Mouse (Mus musculus) kidney, postnatal 0 days (tissue): ENCODE measurements around the gene Lrrc71. TPM values are rescaled to one million over a fixed set of nuclear protein-coding genes. Genes with fewer than 3 reads are reported as not detected.

Experiments
- ATAC-seq: fragments of 200-750 bp; cut with Nextera tagmentation; replicated peaks from 2 replicates; pipeline ENCODE4 v1.8.0; 2017; ENCODE audit warnings: low read depth, moderate number of reproducible peaks, moderate TSS enrichment, moderate library complexity; ENCODE audit not compliant: low FRiP score
- DNase-seq: peaks from one replicate; pipeline ENCODE4 v3.0.0-alpha.2; 2016; ENCODE audit warnings: low spot score
- H3K27ac ChIP-seq: fragments of 300-500 bp; sonication (generic); 2 replicates; pipeline ENCODE4 v1.5.1; 2014; ENCODE audit warnings: mild to moderate bottlenecking
- H3K27me3 ChIP-seq: fragments of 300-500 bp; sonication (generic); 2 replicates; pipeline ENCODE4 v1.6.1; 2014; ENCODE audit warnings: low read length, mixed read lengths; ENCODE audit not compliant: insufficient read depth
- H3K36me3 ChIP-seq: fragments of 300-500 bp; sonication (generic); 2 replicates; pipeline ENCODE4 v1.6.1; 2014; ENCODE audit warnings: low read length, mixed read lengths; ENCODE audit not compliant: insufficient read depth
- H3K4me1 ChIP-seq: fragments of 300-500 bp; sonication (generic); replicated peaks from 2 replicates; pipeline ENCODE4 v1.6.1; 2014; ENCODE audit warnings: antibody characterized with exemption, low read length, mixed read lengths; ENCODE audit not compliant: insufficient read depth
- H3K4me2 ChIP-seq: fragments of 300-500 bp; sonication (generic); 2 replicates; pipeline ENCODE4 v1.6.1; 2014; ENCODE audit warnings: mild to moderate bottlenecking, low read length, moderate library complexity, mixed read lengths
- H3K4me3 ChIP-seq: fragments of 300-500 bp; sonication (generic); replicated peaks from 2 replicates; pipeline ENCODE4 v1.5.1; 2014; ENCODE audit warnings: low read depth, low read length
- H3K9ac ChIP-seq: fragments of 300-500 bp; sonication (generic); 2 replicates; pipeline ENCODE4 v1.6.1; 2014; ENCODE audit warnings: low read depth, low read length
- H3K9me3 ChIP-seq: fragments of 300-500 bp; sonication (generic); replicated peaks from 2 replicates; pipeline ENCODE4 v1.6.1; 2016; ENCODE audit warnings: low read length, inconsistent platforms, mixed read lengths
- CTCF ChIP-seq: IDR thresholded peaks from 2 replicates; pipeline ENCODE4 v1.5.1; 2016; ENCODE audit warnings: antibody characterized with exemption, low read depth, mild to moderate bottlenecking, moderate library complexity
- WGBS: fragments of 180-500 bp; shearing (Covaris S2); extraction: QIAGEN DNeasy Blood & Tissue Kit; methylation state at CpG from one replicate; pipeline ENCODE4 v1.1.7; 2014; 5-methylcytosine and 5-hydroxymethylcytosine counted together
- polyA plus RNA-seq: library from polyadenylated mRNA; unstranded; fragments of >200 nt; fragmentation: Nextera tagmentation; extraction: Ambion mirVana; gene quantifications from 2 replicates; pipeline ENCODE4 v1.2.1, GENCODE M21; 2015

The Lrrc71 gene
- polyA plus RNA-seq, 1 experiment from 2014 or later: 0.37 TPM

DNA sequence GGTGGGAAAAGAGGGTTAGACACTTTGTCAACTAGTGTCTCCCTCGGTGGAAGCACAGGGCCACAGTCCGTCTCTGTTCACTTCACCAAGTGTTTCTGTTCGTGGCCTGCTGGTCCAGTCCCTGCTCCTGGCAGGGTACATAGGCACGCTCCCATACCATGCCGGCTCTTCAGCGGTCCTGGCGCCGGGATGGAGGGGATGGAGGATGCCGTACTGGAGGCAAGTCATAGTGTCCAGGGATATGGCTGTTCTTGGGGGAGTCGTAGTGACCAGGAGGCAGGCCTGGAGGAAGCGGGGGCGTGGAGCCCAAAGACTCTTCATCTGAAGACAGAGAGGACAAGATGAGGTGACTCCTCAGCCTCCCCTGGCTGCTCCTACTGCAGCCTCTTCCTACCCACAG, 1.6 kb upstream of the Lrrc71 start:
- ATAC-seq (no peak), DNase-seq (no peak)
- WGBS: 93% methylated on average over 12 of the region's 12 CpGs
- Histone ChIP-seq H3K27me3 (no peaks in the 10 kb centered on the region), H3K27ac (no peak overlapping the region), H3K36me3 (peaks cover 38% of the 10 kb centered on the region), H3K4me2 (no peak overlapping the region), H3K9ac (no peak overlapping the region), H3K9me3 (no peaks in the 10 kb centered on the region), H3K4me1 (peaks cover 7% of the 10 kb centered on the region; the same call in 1 of the 2 replicates), H3K4me3 (no peak overlapping the region)
- TF ChIP-seq CTCF: no peak

DNA sequence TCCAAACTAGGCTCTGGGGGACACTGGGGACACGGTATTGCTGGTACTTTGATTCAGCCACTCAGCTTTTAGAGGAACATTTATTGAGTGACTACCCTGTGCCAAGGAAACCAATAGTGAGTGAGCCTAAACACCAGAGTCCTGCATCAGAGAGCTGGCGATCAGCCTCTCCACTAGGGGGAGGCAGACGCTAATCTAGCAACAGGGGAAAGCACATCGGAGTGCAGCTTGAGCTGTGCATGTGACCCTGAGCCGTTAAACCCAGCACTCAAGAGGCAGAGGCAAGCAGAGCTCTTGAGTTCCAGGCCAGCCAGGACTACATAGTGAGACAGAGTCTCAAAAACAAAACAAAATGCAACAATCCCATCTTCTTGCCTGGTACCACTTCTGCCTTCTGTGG, 611 bp upstream of the Lrrc71 start:
- 16% methylated on average over 5 of the region's 5 CpGs for WGBS
- no peaks in the 10 kb centered on the region for H3K9me3 ChIP-seq
- H3K4me1 ChIP-seq: peaks cover 8% of the 10 kb centered on the region; the same call in 1 of the 2 replicates
- H3K27me3 ChIP-seq: no peaks in the 10 kb centered on the region
- ATAC-seq (no peak), DNase-seq (peak; percentile 57)
- peak; percentile 79 for TF ChIP-seq CTCF
- H3K27ac ChIP-seq: no peak overlapping the region
- peaks cover 32% of the 10 kb centered on the region for H3K36me3 ChIP-seq
- no peak overlapping the region for H3K9ac ChIP-seq
- H3K4me2 ChIP-seq: no peak overlapping the region
- H3K4me3 ChIP-seq: no peak overlapping the region

DNA sequence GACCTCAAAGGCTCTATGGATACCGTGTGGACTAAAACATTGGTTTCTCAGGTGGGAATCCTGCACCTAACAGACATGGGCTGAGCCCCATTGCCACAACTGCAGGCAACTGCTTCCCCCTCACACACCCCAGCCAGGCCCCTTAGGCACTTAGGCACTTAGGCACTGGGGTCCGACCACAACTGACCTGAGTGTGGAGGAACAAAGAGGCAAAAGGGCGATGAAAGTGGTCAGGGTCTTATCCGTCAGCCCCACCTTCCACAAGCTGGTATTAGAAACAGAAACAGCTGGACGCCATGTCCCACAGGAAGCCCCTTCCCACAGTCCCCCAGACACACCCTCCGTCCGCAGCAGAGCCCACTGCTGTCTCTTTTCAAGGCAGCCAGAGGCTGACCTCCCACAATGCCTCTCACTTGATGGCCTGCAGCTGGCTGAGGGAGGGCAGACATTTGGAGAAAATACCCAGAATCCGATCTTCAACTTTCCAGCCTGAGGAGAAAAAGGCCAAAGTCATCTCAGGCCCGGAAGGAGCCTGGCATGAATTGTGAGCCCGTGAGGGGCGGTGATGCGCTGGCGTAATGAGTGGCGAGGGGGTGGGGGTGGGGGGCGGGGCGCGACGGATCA, 3.3 kb downstream of the Lrrc71 start:
- peak overlapping the region; percentile 77 for H3K27ac ChIP-seq
- peaks cover 8% of the 10 kb centered on the region; the same call in 1 of the 2 replicates for H3K36me3 ChIP-seq
- peak; percentile 87 for DNase-seq
- TF ChIP-seq CTCF: no peak
- 19% methylated on average over 18 of the region's 18 CpGs for WGBS
- H3K4me2 ChIP-seq: peak overlapping the region; percentile 41
- H3K9me3 ChIP-seq: no peaks in the 10 kb centered on the region
- H3K4me3 ChIP-seq: no peak overlapping the region
- peak; percentile 42 for ATAC-seq
- H3K27me3 ChIP-seq: no peaks in the 10 kb centered on the region
- peaks cover 8% of the 10 kb centered on the region; the same call in 1 of the 2 replicates for H3K4me1 ChIP-seq
- H3K9ac ChIP-seq: peak overlapping the region; percentile 35; the same call in 1 of the 2 replicates

DNA sequence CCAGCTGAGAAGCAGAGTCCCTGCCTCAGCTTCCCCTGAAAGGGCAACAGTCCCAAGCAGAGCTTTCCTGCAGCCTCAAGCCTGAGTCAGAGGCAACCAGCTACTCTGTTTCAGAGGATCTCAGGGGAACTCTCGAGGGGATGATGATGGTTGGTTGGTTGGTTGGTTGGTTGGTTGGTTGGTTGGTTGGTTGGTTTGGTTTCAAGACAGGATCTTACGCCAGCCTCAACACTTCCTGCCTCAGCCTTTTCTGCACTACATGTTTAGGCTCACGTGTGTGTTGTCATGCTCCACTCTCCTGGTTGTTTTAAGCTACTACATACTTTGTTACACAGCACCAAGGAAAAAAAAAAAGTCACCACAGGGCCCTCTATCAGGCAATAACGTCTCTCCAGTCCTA, 4.5 kb downstream of the Lrrc71 start:
- no peaks in the 10 kb centered on the region for H3K9me3 ChIP-seq
- WGBS: 82% methylated on average over 4 of the region's 4 CpGs
- no peak overlapping the region for H3K4me2 ChIP-seq
- no peak overlapping the region for H3K9ac ChIP-seq
- no peak overlapping the region for H3K27ac ChIP-seq
- DNase-seq (no peak), ATAC-seq (no peak)
- no peak for TF ChIP-seq CTCF
- no peak overlapping the region for H3K4me3 ChIP-seq
- H3K27me3 ChIP-seq: no peaks in the 10 kb centered on the region
- peaks cover under 1% of the 10 kb centered on the region for H3K36me3 ChIP-seq
- peaks cover 8% of the 10 kb centered on the region; the same call in 1 of the 2 replicates for H3K4me1 ChIP-seq

GRCm38 (mm10) chr3:87742735-87743134, 5.7 kb downstream of the Lrrc71 start:
- no peak for ATAC-seq
- no peak for TF ChIP-seq CTCF
- peaks cover 8% of the 10 kb centered on the region; the same call in 1 of the 2 replicates for H3K4me1 ChIP-seq
- H3K36me3 ChIP-seq: peaks cover 11% of the 10 kb centered on the region
- H3K27ac ChIP-seq: no peak overlapping the region
- no peak overlapping the region for H3K9ac ChIP-seq
- no peak overlapping the region for H3K4me3 ChIP-seq
- H3K4me2 ChIP-seq: no peak overlapping the region
- WGBS: 76% methylated on average over 16 of the region's 16 CpGs
- H3K9me3 ChIP-seq: no peaks in the 10 kb centered on the region
- no peak for DNase-seq
- H3K27me3 ChIP-seq: no peaks in the 10 kb centered on the region

- peaks cover 8% of the 10 kb centered on the region; the same call in 1 of the 2 replicates for H3K4me1 ChIP-seq
- no peak overlapping the region for H3K9ac ChIP-seq
- no peaks in the 10 kb centered on the region for H3K9me3 ChIP-seq
- peaks cover 18% of the 10 kb centered on the region for H3K36me3 ChIP-seq
- ATAC-seq: no peak
- DNase-seq: no peak
- H3K27me3 ChIP-seq: no peaks in the 10 kb centered on the region
- no peak for TF ChIP-seq CTCF
- H3K4me2 ChIP-seq: no peak overlapping the region
- no peak overlapping the region for H3K27ac ChIP-seq
- no peak overlapping the region for H3K4me3 ChIP-seq
- 77% methylated on average over 3 of the region's 3 CpGs for WGBS
These were observed 6.4 kb downstream of the Lrrc71 start for GRCm38 (mm10) chr3:87742013-87742412.

DNA sequence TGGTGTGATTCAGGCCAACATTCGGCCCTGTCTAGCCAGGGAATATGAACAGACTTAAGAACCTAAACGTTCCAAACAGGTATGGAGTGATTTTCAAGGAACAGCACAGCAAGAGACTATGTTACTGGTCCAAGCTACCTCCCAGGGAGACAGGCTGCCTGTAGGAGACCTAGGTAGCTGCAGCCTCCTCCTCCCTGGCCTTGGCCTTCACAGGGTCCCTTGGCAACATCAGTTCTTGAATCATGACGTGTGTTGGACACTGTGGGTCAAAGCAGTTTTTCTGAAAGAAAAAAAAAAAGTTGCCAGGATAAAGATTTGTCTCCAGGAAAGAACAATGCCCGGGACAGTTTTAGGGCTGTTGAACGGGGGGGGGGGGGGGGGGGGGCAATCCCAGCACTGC, 9.5 kb downstream of the Lrrc71 start:
- no peak for TF ChIP-seq CTCF
- H3K9me3 ChIP-seq: no peaks in the 10 kb centered on the region
- no peak overlapping the region for H3K4me2 ChIP-seq
- no peak overlapping the region for H3K27ac ChIP-seq
- H3K36me3 ChIP-seq: peaks cover 38% of the 10 kb centered on the region
- H3K9ac ChIP-seq: no peak overlapping the region
- H3K27me3 ChIP-seq: no peaks in the 10 kb centered on the region
- 74% methylated on average over 5 of the region's 5 CpGs for WGBS
- DNase-seq (no peak), ATAC-seq (no peak)
- H3K4me1 ChIP-seq: no peaks in the 10 kb centered on the region
- no peak overlapping the region for H3K4me3 ChIP-seq
